ENCODE assay signal across 8 mouse cellular contexts in genomic region chr19:5037678-5038571, GRCm38 (mm10). TPM values are rescaled to one million over a fixed set of nuclear protein-coding genes. Genes with fewer than 3 reads are reported as not detected.
A peak's percentile ranks its signal among the peaks of the same experiment; 100 is the strongest.
DNase-seq lines count a peak whose midpoint lies in the region; ATAC-seq lines count a peak whose summit lies in the region.

No protein-coding gene starts in this region.

- 0 out of 2 replicates have a peak, but pooled peaks have one; percentile 22 for ATAC-seq in frontal cortex, adult (ENCODE audit: low TSS enrichment)
- peak; percentile 63 for ATAC-seq in hindbrain, embryonic 11.5 days (ENCODE audit: low FRiP score)

- H3K27me3 ChIP-seq in hindbrain, embryonic 11.5 days (ENCODE audit: control insufficient read depth, insufficient read depth, low read length), result no peaks in the 10 kb centered on the region

- peak overlapping the region; percentile 89 for H3K9ac ChIP-seq in hindbrain, embryonic 11.5 days (ENCODE audit: low read depth, low read length)

- peak; percentile 71 for DNase-seq in MEL-GATA-1-ER (ENCODE audit: extremely low read depth, low read depth)
- DNase-seq in cerebellum, adult 11-12 months, result peak; percentile 90
- peak; percentile 93 for DNase-seq in hindbrain, embryonic 11.5 days (ENCODE audit: low spot score)
- DNase-seq in layer of hippocampus, postnatal 14 days (ENCODE audit: low spot score in 2 of 2), result peak; percentile 83 to 86
- peak; percentile 81 for DNase-seq in lung, postnatal 14 days
- peak; percentile 76 for DNase-seq in right cerebral cortex, postnatal 14 days
- DNase-seq in urinary bladder, postnatal 36 days (ENCODE audit: low spot score in 2 of 2), result peak; percentile 58 to 69

- H3K4me3 ChIP-seq in hindbrain, embryonic 11.5 days (ENCODE audit: low read depth, low read length), result peak overlapping the region; percentile 78

- H3K36me3 ChIP-seq in hindbrain, embryonic 11.5 days (ENCODE audit: control insufficient read depth, insufficient read depth, low read length), result no peaks in the 10 kb centered on the region

- peak overlapping the region; percentile 99 for H3K4me2 ChIP-seq in hindbrain, embryonic 11.5 days (replicated peaks; ENCODE audit: low read depth, low read length)

- H3K27ac ChIP-seq in hindbrain, embryonic 11.5 days (ENCODE audit: low read depth, low read length), result peak overlapping the region; percentile 73

- 5% methylated on average over 32 of the region's 32 CpGs for WGBS in hindbrain, embryonic 11.5 days

- H3K4me1 ChIP-seq in hindbrain, embryonic 11.5 days (replicated peaks; ENCODE audit: control insufficient read depth, insufficient read depth, low read length), result peaks cover 3% of the 10 kb centered on the region; the same call in 1 of the 2 replicates

- no peaks in the 10 kb centered on the region for H3K9me3 ChIP-seq in hindbrain, embryonic 11.5 days (ENCODE audit: control insufficient read depth, low read length)

RNA-seq across cellular contexts. Expression of gene B4gat1, which starts 0.7 kb away (rescaled TPM):
- 35.4 and 45.2 TPM in 2 replicates for polyA plus RNA-seq in hindbrain, embryonic 11.5 days (2014; fragmentation: Nextera tagmentation; extraction: Ambion mirVana)
- 100 to 1,000 TPM; 124 to 127 TPM for total RNA-seq in layer of hippocampus, postnatal 14 days (2021)

RNA-seq across cellular contexts. Expression of gene AC124502.3, which starts 0.8 kb away (rescaled TPM):
- 0.73 and 2.3 TPM in 2 replicates for polyA plus RNA-seq in hindbrain, embryonic 11.5 days (2014; fragmentation: Nextera tagmentation; extraction: Ambion mirVana)
- total RNA-seq in layer of hippocampus, postnatal 14 days (2021), result 10 to 100 TPM in 1 of 2 experiments, 1 to 10 TPM in 1; 5.9 to 10.6 TPM

RNA-seq across cellular contexts. Expression of gene Brms1, which starts 3.2 kb away (rescaled TPM):
- 62.0 and 66.1 TPM in 2 replicates for polyA plus RNA-seq in hindbrain, embryonic 11.5 days (2014; fragmentation: Nextera tagmentation; extraction: Ambion mirVana)
- 10 to 100 TPM; 10.8 to 12.9 TPM for total RNA-seq in layer of hippocampus, postnatal 14 days (2021)

RNA-seq across cellular contexts. Expression of gene Rin1, which starts 12.4 kb away (rescaled TPM):
- polyA plus RNA-seq in hindbrain, embryonic 11.5 days (2014; fragmentation: Nextera tagmentation; extraction: Ambion mirVana), result 0.80 and 1.7 TPM in 2 replicates
- 10 to 100 TPM; 68.7 to 72.6 TPM for total RNA-seq in layer of hippocampus, postnatal 14 days (2021)

RNA-seq across cellular contexts. Expression of gene Slc29a2, which starts 14.3 kb away (rescaled TPM):
- 3.8 and 4.1 TPM in 2 replicates for polyA plus RNA-seq in hindbrain, embryonic 11.5 days (2014; fragmentation: Nextera tagmentation; extraction: Ambion mirVana)
- total RNA-seq in layer of hippocampus, postnatal 14 days (2021), result 10 to 100 TPM; 16.8 to 17.3 TPM

Comparison
In these comparisons a context has a peak if more than half of its experiments do, and no peak if none do; other contexts are left out.
1. Peak in every context shown above with its lines: DNase-seq, ATAC-seq, H3K4me3 ChIP-seq and H3K27ac ChIP-seq.